Mouse (Mus musculus): ENCODE data around the gene Ankrd33b. TPM values are rescaled to one million over a fixed set of nuclear protein-coding genes. Genes with fewer than 3 reads are reported as not detected.

Ankrd33b gene
- total RNA-seq, 2 experiments from 2014 or later, result 1.6 to 2.1 TPM

DNA sequence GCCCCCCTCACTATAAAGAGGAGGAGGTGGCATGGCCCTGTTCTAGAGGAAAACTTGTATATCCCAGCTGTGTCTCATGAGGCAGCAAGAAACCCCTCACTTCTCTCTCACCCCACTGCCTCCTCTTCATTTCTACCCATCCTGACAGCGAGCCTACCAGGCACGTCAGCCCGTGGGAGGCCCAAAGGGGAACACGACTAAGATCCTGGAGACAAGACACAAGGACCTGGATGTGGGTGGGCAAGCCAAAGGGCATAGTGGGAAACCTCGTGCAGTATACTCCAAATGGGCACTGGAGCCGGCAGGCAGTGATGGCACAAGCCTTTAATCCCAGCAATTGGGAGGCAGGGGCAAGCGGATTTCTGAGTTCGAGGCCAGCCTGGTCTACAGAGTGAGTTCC, 1.0 kb upstream of the Ankrd33b start:
- no peak for DNase-seq

DNA sequence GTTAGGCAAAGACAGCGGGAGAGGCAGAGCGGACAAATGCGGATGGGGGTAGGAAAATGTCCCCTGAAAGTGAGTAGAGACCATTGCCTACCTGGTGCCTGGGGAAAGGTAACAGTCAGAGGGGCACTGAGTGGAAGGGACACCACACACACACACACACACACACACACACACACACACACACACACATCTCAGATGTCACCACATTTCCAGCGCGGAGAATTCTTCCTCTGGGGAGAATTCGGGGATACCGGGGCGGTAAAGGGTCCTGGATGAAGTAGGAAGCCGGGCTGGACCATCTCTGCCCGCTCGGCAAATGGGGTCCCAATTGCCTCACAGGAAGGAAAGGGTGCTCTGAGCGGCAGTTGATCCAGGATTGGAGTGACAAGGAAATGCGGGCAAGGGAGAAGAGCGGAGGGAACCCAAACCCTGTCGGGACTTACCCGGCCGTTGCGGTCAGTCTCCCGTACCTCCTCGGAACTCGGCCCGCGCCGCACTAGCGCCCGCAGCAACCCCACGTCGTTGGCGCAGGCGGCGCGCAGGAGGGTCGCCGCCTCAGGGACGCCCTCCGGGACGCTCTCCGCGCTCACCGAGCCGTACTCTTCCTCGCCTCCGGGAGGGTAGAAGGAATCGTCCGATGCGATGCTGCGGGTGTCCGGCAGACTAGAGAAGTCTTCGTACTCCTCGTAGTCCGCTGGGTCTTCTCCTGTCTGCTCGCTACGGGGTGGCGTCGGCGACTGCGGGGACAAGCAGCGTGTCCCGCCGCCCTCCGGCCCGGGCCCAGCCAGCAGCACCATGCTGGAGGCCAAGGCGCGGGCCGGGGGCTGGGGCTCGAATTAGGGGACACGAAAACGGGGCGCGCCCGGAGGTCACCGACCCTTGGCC, 688 bp downstream of the Ankrd33b start:
- no peak for DNase-seq

DNA sequence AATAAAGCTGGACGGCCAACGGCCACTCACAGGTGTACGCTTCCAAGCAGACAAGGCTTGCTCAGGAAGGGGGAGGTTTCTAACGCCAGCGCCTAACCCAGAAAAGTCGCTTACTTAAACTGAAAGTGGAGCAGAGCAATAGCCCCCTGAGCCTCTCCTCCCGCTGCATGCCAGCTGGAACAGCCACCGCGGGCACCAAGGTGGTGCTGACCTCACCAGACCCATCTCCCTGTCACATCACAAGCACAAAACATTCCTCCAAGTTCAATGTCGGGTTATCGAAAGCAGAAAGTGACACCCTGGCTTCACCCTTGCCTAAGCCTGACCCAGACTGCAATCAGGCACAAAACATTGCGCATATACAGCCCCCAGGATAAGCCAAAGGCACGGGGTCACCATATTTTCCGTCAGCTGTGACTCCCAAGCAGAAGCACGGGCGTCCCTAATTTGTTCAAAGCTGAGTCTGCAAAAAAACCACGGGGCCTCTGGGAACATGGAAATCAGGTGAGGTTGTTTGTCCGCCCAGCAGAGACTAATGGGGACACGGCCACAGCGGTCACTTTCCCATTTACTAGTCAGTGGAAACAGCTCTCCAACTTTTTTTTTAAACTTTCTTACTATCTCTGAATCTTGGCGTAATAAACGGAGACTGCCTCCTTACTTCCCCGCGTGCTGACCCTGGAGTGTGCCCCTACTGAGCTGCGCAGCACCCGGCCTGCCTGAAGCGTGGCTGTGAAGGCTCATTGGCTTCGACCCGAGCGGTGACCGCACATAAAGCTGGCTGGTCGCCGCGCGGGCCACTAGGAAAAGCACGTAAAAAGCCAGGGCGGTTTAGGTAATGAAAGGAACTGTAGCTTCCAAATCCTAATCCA, 1.6 kb downstream of the Ankrd33b start:
- DNase-seq, result peak; percentile 37

DNA sequence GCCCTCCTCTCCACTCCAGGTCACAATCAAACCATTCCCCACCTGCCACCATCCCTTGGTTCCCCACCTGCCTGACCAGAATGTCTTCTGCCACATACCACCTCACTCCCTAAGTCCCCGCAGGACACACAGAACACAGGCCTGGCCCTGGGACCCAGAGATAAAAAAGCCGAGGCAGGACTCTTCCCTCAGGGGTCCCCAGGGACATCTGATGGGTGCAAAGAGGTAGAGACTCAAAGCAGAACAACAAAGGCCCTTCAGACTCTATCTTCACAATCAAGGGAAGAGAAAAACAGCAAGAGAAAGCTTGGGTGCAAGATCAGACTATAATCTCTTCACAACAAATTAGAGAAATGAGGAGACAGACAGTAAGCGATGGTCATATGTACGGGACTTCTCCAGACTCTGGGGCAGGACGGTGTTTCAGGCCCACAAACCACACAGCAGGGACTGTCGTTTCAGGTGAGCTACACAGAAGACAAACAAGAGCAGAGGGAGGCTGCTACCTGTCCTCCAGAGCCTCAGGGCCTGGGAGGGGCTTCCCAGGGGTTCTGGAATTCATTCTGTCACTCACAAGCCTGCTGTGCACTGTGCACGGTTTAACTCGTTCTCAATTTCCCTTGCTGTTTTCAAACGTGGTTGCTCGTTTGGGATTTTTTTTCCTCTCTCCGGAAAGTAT, 2.3 kb downstream of the Ankrd33b start:
- DNase-seq, result no peak

DNA sequence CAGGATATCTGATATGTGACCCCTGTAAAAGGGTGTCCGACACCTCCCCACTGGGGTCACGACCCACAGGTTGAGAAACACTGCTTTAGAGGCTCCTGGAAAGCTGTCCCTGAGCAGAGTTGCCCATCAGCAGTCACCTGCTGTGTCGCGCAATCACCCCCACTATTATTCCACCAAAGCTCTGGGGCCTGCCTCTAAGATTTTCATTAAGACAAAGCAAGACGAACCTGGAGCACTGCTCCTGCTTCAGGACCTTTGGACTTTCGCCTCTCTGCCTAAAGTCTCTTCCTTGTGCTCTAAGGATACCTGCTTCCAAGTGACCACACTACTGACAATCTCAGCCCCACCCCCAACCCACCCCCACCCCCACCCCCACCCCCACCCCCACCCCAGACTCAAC, 3.1 kb downstream of the Ankrd33b start:
- no peak for DNase-seq

DNA sequence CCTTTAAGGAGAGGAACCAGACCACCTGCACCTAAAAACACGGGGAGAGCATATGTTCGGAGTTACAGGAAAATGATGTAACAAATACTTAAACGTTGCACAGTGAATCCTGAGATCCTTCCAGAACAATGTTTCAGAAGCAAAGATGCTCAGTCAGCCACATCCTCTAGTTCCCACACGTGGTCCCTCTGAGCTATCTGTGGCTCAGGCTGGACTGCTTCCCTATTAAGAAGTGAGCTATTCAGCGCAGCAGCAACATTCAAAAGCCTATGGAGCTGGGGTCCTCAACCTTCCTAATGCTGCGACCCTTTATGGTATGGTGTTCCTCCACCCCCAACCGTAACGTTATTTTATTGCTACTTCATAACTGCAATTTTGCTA, 3.6 kb downstream of the Ankrd33b start:
- no peak for DNase-seq

DNA sequence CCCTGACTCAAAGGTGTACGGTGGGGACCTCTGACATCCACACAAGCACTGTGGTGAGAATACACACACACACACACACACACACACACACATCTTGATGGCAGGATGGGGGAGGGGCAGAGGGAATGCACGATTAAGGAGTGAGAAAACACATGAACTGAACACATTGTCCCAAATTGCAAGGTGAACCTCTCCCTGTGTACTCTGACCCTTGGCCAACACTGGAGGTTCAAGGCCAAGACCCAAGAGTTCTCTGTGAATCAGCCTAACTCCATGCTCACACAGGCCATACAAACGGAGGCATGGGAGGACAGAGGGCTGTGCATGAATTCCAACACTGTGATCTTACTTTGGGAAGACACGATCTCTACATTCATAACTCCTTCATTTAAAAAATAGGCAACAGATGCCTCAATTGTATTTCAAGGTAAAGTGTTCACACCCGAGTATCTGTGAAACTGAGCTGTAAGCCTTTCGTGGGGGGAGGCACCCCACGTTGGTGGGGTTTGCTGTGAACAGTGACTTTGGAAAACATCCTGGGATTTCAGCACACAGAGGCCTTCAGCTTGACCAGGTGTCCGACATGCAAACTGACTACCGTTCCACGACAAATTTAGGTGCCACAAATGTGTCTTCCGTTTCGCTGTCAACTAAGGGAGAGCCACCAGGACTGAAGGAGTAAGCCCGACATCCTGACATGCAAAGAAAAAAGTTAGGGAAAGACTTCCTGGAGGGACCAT, 4.1 kb downstream of the Ankrd33b start:
- DNase-seq, result no peak

DNA sequence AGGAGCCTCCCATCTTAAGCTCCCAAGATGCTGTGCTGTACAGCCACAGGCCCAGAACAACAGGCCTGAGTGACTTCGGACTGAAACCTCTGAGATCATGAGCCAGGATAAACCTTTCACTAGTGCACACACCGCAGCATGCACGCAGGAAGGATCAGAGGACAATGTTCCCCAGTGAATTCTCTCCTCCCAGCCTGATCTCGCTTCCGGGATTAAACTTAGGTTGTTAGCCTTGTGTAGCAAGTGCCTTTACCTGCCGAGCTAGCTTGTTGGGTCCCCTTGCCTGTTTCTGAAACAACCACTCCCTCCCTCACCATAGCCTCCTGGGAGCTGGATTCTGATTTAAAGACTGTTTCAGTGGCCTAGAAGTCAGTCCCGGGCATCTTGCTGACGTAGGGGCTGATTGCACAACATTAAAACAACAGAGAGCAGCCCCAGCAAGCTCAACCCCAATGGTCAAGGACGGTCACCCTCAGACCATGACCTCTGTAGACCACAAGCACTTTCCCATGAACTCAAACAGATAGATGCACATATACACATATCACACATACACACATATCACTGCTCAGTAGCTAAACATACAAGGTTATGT, 6.2 kb downstream of the Ankrd33b start:
- DNase-seq, result no peak

DNA sequence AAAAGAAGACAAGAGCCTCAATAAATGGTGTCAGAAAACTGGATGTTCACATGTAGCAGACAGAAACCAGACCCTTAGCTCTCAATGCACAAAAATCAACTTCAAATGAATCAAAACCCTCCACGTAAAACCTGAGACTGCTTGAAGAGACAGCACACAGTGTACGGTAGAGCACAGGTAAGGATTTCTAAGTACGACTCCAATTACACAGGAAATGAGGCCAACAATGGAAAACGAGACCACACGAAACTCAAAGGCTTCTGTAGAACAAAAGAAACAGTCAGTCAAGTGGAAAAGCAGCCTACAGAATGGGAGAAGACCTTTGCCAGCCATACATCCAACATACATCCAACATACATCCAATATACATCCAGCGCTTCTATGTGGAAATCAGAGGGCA, 6.9 kb downstream of the Ankrd33b start:
- no peak for DNase-seq

DNA sequence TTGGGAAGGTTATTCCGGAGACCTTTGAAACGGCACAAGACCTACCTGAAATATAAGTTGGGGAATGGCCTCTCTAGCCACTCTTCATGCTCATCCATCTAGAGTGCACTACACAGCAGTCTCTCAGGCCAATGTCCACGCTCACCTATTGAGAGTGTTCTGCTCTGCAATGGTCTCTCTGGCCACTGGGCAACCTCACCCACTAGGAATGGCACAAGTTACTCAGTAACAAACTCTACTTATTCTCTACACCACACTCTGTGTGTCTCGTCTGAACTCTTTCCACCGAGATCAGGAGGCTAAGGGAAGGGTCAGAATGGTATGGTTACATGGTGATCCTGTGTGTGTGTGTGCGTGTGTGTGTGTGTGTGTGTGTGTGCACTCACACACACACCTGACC, 7.7 kb downstream of the Ankrd33b start:
- DNase-seq, result no peak

DNA sequence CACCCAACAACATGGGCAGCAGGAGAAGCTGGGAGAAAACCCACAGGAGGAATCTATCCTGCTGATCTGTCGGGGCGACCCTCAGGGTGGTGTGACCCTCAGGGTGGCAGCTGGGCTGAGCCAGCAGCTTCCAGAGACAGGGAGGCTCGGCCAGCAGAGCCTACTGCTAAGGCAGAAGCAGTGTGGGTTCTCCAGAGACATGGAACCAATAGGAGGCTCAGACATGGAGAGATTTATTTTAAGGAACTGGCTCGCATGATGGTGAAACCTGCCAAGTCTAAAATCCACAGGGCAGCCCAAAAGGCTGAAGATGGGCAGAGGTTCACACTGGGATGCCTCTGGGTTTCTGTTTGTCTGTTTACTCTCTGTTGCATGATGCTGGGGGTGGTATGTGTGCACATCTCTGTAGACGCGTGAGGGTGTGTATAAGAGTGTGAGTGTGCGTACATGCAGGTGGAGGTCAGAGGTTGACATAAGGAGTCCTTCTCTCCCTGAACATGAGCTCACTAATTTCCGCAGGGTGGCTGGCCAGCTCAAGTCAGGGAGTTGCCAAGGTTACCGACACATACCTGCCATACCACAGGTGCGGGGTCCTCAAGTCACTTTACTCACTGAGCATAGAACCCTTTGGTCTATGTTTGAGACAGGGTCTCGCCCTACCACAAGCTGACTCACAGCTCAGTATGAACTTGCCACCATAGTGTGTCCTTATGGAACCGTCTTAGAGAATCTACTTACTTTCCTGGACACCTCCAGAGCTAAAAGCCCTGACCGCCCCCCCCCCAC, 14.8 kb downstream of the Ankrd33b start:
- DNase-seq, result no peak

DNA sequence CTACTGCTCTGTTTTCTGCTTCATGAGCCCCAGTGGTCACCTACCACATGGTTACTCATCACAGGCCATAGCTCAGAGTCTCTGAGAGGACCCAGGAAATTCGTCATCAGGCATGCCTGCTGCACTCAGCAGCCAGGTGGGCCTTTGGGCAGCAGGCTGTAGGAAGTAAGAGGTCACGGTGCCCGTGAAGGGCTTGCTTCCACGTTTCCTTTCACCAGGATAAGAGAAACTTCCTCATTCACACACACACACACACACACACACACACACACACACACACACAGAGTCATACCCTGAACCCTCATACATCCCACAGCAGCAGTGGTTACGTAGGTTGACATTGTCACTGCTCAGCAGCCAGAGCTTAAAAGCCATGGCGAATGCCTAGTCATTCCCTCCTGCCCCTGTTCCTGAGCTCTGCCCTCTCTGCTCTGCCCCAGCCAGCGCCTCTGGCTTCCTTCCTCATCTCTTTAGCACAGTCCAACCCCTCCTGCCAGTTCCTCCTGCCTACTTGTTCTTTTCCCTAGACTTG, 17.6 kb downstream of the Ankrd33b start:
- DNase-seq, result no peak

DNA sequence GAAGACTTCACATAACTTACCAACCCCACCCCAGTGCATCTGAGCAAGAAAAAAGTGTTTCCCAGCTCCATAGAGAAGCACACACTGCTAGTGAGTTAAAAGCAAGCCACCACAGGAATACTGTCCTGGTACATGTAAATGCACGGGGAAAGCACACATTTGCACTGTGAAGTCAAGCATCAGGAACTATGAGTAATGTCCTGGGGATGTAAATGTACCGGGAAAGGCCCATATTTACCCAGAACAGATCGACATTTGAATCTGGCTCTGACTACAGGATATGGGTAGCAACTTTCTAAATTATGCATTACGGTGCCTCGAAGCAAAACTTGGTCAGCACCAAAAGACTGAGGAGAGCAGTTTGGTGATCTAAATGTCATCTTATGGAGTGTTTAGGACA, 18.5 kb downstream of the Ankrd33b start:
- no peak for DNase-seq

DNA sequence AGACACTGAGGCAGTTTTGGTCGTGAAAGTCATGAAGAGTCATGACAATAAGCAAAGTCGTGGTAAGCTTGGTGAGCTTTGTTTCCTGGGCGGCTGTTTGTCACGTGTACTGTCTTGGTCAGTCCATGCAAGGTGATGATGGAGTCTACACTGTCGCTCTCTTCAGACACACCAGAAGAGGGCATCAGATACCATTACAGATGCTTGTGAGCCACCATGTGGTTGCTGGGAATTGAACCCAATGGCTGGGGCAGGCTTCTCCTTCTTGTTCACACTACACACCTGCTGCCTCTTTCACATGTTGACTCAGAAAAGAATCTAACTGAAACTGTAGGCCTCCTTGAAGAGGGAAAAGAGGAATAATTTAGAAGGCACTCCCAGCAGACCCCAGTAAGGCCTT, 19.3 kb downstream of the Ankrd33b start:
- DNase-seq, result no peak

DNA sequence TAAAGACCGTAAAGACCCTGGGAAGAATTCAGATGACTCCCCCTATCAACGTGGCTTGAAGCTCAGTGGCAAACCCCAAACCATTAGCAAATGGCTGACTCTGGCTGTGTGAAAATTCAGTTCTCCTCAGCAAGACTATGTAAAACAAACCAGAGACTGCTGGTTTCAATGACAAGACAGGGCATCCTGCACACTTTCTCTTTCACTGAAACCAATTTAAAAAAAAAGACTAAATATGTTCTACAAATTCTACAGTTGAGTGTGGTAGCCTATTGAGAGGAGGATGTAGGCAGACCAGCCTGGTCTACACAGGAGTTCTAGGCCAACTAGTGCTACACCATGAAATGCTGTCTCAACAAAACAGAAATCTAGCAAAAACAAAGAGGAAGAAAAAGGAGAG, 21.0 kb downstream of the Ankrd33b start:
- DNase-seq, result no peak

DNA sequence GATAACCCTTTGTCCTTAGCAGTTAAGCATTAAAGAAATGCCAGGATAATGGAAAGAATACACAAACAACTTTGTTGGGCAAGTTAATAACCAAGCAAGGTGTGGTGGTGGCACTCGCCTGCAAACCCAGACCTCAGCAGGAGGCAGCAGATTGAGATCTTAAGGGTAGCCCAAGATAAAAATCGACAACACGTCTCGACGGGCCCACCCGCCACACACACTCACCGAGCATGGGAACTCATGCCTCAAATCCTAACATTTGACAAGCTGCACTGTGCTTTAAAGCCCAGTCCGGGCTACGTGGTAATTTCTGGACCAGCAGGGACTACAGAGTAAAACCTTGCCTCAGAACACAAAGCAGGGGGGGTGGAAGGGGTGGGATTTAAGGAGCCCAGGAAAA, 22.2 kb downstream of the Ankrd33b start:
- no peak for DNase-seq

DNA sequence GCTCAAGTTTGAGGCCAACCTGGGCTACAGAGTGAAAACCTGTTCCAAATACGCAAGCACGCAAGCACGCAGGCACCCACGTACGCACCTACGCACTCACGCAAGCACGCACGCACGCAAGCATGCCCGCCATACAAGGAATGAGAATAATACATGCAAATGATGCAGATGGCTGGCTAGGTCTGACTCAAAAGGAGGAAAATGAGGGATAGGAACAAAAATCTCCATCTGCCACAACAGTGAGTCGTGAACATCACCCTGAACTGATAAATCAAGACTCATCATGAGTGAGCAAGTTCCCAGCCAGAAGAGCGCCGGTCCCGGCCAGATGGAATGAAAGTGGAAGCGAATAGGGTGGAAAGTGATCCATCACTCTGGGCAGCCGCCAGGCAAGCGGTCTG, 22.7 kb downstream of the Ankrd33b start:
- no peak for DNase-seq

DNA sequence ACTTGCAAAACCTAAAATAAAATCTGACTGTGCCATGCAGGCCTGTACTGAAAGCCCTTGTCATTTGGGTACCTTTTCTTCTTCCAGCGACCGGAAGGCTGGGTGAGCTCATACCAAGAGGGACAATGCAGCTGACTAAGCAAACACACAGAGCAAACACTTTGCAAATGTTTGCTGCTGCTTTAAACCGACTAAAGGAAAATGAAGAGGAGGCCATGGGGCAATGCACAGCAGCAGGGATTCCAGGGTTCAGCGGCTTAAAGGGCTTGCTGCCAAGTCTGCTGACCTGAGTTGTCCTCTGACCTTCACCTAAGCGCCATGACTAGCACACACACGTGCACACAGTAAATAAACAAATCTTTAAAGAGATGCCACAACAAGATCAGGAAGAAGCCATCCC, 23.9 kb downstream of the Ankrd33b start:
- DNase-seq, result peak; percentile 51

DNA sequence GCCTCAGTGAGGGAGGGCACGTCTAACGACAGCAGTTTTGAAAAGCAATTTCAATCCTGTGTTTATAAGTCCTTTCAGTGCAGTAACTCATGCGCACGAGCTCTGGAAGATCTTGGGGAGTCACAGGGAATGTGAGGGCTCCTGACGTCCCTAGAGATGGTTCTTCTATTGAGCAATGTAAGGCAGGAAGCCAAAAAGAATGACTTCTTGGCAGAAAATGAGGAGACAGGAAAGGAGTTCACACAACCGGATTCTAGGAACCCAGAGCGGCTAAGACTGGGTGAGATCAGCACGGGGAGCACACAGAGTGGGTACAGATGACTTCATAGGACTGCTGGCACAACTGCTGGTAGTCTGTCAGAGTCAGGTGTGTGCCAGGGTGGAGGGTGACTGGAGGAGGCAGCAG, 25.0 kb downstream of the Ankrd33b start:
- DNase-seq, result peak; percentile 46

DNA sequence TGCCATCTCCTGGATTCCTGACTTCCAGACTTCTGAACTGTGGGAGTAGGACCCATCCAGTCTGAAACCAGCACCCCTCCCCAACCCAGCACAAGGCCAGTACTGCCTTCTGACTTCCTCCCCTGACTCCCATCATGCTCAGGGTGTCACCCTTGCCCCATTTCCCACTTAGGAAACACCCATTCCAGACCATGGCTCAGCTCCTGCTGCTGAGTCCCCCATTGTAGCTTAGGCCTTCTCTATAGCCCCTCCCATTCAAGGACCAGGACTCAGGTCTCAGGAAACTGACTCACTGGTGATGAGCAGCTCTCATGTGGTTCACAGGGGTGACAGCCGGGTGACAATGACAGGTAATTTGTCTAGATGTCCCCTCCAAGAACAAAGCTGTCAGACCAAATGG, 25.5 kb downstream of the Ankrd33b start:
- no peak for DNase-seq

Data from adrenal gland, postnatal 10 days (tissue).